Mouse (Mus musculus) MEL (cell line): Measurements from ENCODE around the gene Trnau1ap.

Experiments
- E2F4 ChIP-seq: IDR thresholded peaks from 2 replicates; pipeline ENCODE4 v1.6.1; 2011; ENCODE audit warnings: low read depth, low read length, improper control_type of control experiment, borderline replicate concordance
- GATA1 ChIP-seq: IDR thresholded peaks from 2 replicates; pipeline ENCODE4 v1.6.1; 2011; ENCODE audit warnings: low read depth, low read length, improper control_type of control experiment
- HCFC1 ChIP-seq: IDR thresholded peaks from 2 replicates; pipeline ENCODE4 v1.6.1; 2012; ENCODE audit warnings: low read depth, mild to moderate bottlenecking, inconsistent platforms, low read length, improper control_type of control experiment, moderate library complexity
- POLR2A ChIP-seq, 2 experiments: IDR thresholded peaks; 2 replicates each; pipeline ENCODE4 v1.6.1; 2011 to 2012; ENCODE audit warnings: low read length in 2 of 2, mild to moderate bottlenecking in 2 of 2, control low read depth in 1 of 2, improper control_type of control experiment in 1 of 2, low read depth in 1 of 2, moderate library complexity in 1 of 2; ENCODE audit not compliant: control insufficient read depth in 1 of 2, insufficient read depth in 1 of 2, poor library complexity in 1 of 2
- RCOR1 ChIP-seq: IDR thresholded peaks from 2 replicates; pipeline ENCODE4 v1.6.1; 2012; ENCODE audit warnings: low read depth, mild to moderate bottlenecking, inconsistent platforms, low read length, improper control_type of control experiment
- TCF12 ChIP-seq: IDR thresholded peaks from 2 replicates; pipeline ENCODE4 v1.6.1; 2014; ENCODE audit warnings: low read depth, mild to moderate bottlenecking, inconsistent platforms, low read length, improper control_type of control experiment, moderate library complexity
- UBTF ChIP-seq: IDR thresholded peaks from 2 replicates; pipeline ENCODE4 v1.6.1; 2012; ENCODE audit warnings: low read depth, mild to moderate bottlenecking, inconsistent platforms, low read length, improper control_type of control experiment, moderate library complexity, borderline replicate concordance; ENCODE audit not compliant: insufficient read depth

DNA sequence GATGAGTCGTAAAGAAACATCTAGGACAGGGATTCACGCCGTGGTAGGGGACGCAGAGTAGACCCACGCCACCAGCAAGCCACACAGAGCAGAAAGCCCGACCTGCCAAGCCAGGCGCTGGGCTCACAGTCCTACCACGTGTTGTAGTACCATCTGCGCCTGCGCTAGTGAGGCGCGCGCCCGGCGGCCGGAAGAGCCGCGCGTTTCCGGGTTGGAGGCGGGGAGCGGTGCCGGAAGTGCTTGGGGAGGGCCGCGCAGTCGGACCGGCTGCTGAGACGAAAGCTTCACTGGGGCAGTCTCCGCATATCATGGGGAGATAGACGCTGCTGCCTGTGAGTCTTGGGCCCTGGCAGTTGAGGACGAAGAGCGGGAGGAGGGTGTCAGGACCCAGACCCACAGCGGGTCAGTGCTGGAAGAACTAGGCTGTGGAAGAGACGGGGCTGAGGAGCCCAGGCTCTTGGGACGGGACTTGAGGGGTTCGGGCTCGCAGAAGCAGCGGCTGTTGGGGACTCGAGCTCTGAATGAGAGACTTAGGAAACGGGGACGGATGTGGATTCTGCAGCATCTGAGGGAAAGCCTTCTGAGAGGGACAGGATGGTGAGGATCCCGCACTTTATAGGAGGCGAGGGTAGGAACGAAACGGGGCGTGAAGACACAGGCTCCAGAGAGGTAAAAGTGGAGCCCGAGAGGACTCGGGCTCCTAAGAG is 55.0 kb downstream of the Trnau1ap start, which contains the start of gene Taf12:
- TF ChIP-seq UBTF (no peak), GATA1 (no peak), HCFC1 (no peak), TCF12 (no peak), RCOR1 (no peak), POLR2A (IDR thresholded peaks at IDR 0.05; ENCODE audit: control insufficient read depth in 1 of 2, insufficient read depth in 1 of 2, low read depth in 1 of 2, low read length in 2 of 2, poor library complexity in 1 of 2) (peak; percentile 100), E2F4 (no peak)
